Mouse (Mus musculus): ENCODE measurements around the gene Ermap. TPM values are rescaled to one million over a fixed set of nuclear protein-coding genes. Genes with fewer than 3 reads are reported as not detected.

The Ermap gene
- polyA plus RNA-seq, 1 experiment from 2014 or later = 1.4 TPM

DNA sequence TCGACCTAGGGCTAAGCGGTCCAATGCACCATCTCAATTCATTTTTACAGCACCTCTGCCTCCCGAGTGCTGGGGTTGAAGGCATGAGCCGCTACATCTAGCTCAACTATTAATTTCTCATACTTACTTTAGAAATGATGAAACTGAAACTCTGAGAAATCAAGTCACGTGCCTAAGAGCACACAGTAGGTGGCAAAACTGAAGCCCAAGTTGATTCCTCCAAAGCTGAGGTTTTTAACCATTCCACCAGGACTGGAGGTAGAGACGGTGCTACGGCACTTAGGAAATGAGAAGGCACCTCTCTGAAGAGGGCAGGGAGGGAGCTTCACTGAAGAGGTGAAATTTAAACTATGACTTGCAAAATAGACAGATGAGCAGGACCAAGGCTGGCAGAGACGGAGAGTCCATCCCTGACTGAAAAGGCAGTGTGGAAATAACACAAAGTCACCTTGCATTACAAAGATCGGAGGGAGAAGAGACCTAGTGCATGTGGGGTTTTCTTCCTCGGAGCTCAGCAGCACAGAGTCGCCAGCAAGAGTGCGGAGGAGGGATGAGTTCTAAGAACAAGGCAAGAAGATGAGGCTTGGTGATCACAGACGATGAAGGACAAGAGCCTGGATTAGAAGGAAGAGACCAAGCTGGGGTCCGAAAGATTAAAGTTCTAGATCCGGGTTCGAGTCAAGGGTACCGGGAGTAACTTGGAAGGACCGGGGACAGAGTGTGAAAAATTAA, 16.7 kb downstream of the Ermap start:
- H3K4me3 ChIP-seq (ENCODE audit: low read length) = peak overlapping the region; percentile 80
- peaks cover 10% of the 10 kb centered on the region for H3K4me1 ChIP-seq (ENCODE audit: insufficient read depth, low read length)
- peaks cover 18% of the 10 kb centered on the region for H3K36me3 ChIP-seq (ENCODE audit: insufficient read depth, low read length)
- no peaks in the 10 kb centered on the region for H3K27me3 ChIP-seq (ENCODE audit: insufficient read depth, low read length)
- ATAC-seq (ENCODE audit: low FRiP score, low TSS enrichment) = no peak
- peak overlapping the region; percentile 5; the same call in 1 of the 2 replicates for H3K27ac ChIP-seq (ENCODE audit: low read length)
- WGBS = 32% methylated on average over 18 of the region's 18 CpGs
- peak overlapping the region; percentile 77 for H3K4me2 ChIP-seq (replicated peaks; ENCODE audit: low read depth, low read length)
- H3K9ac ChIP-seq (replicated peaks; ENCODE audit: low read length) = peak overlapping the region; percentile 85
- H3K9me3 ChIP-seq (ENCODE audit: low read length) = no peaks in the 10 kb centered on the region

DNA sequence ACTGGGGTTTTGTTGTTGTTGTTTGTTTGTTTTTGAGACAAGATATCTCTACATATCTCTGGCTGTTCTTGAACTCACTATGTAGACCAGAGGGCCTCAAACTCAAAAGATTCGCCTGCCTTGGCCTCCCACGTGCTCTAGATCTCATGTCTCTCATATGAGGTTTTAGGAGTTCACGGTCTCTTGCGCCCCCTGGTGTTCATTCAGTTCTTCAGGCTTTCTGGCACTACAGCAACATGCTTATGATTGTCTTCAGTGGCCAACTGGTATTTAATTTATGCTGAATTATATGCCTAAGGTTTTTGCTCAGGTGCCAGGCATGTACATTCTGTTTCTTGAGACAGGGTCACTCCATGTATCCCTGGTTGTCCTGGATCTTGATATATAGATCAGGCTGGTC, 22.1 kb downstream of the Ermap start:
- 5% methylated on average over 4 of the region's 4 CpGs for whole genome bisulfite sequencing
- no peak for ATAC-seq (ENCODE audit: low FRiP score, low TSS enrichment)
- H3K27ac ChIP-seq (ENCODE audit: low read length) = no peak overlapping the region
- H3K36me3 ChIP-seq (ENCODE audit: insufficient read depth, low read length) = peaks cover 18% of the 10 kb centered on the region
- no peak overlapping the region for H3K4me2 ChIP-seq (replicated peaks; ENCODE audit: low read depth, low read length)
- peaks cover 2% of the 10 kb centered on the region for H3K4me1 ChIP-seq (ENCODE audit: insufficient read depth, low read length)
- no peaks in the 10 kb centered on the region for H3K27me3 ChIP-seq (ENCODE audit: insufficient read depth, low read length)
- no peak overlapping the region for H3K4me3 ChIP-seq (ENCODE audit: low read length)
- H3K9me3 ChIP-seq (ENCODE audit: low read length) = no peaks in the 10 kb centered on the region
- H3K9ac ChIP-seq (replicated peaks; ENCODE audit: low read length) = no peak overlapping the region

DNA sequence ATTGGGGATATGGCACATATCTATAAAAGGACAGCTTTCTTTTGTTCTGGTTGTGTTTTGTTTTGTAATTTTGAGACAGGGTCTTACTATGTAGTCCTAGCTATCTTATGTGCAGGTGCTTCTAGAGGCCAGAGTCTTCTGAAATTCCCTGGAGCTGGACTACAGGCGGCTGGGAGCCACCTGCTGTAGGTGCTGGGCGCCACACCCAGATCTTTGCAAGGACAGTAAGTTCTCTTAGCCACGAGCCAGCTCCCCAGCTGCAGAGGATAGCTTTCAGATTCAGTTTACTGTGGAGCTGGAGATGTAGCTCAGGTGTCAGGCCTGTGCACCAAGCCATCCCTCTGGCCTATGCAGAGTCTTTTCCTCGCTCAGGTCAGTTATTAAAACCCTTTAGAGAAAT, 22.7 kb downstream of the Ermap start:
- Histone ChIP-seq H3K4me3 (ENCODE audit: low read length) (no peak overlapping the region), H3K9me3 (ENCODE audit: low read length) (no peaks in the 10 kb centered on the region), H3K36me3 (ENCODE audit: insufficient read depth, low read length) (peaks cover 18% of the 10 kb centered on the region), H3K9ac (replicated peaks; ENCODE audit: low read length) (no peak overlapping the region), H3K27me3 (ENCODE audit: insufficient read depth, low read length) (no peaks in the 10 kb centered on the region), H3K27ac (ENCODE audit: low read length) (no peak overlapping the region), H3K4me2 (replicated peaks; ENCODE audit: low read depth, low read length) (no peak overlapping the region), H3K4me1 (ENCODE audit: insufficient read depth, low read length) (no peaks in the 10 kb centered on the region)
- no peak for ATAC-seq (ENCODE audit: low FRiP score, low TSS enrichment)
- WGBS = 83% methylated on average over 4 of the region's 4 CpGs

DNA sequence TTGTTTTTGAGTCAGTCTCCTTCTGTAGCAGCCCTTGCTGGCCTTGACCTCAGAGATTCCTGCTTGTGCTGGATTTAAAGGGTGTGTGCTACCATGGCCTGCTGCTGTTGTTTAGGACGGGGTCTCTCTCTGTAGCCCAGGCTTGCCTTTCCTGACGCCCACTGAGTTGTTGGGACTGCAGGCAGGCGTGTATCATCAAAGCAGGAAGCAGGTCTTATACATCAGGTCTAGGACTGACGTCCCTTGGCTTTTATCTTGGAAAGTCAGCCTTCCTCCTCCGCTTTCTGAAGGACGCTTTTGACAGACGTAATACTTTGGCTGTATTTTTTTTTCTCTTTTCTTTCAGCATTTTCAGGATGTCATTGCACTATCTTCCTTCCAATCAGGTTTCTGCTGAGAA, 23.9 kb downstream of the Ermap start:
- no peaks in the 10 kb centered on the region for H3K9me3 ChIP-seq (ENCODE audit: low read length)
- no peak overlapping the region for H3K4me2 ChIP-seq (replicated peaks; ENCODE audit: low read depth, low read length)
- no peak overlapping the region for H3K27ac ChIP-seq (ENCODE audit: low read length)
- no peaks in the 10 kb centered on the region for H3K4me1 ChIP-seq (ENCODE audit: insufficient read depth, low read length)
- no peak overlapping the region for H3K9ac ChIP-seq (replicated peaks; ENCODE audit: low read length)
- no peaks in the 10 kb centered on the region for H3K27me3 ChIP-seq (ENCODE audit: insufficient read depth, low read length)
- H3K36me3 ChIP-seq (ENCODE audit: insufficient read depth, low read length) = peaks cover 18% of the 10 kb centered on the region
- 61% methylated on average over 7 of the region's 7 CpGs for WGBS
- no peak overlapping the region for H3K4me3 ChIP-seq (ENCODE audit: low read length)
- ATAC-seq (ENCODE audit: low FRiP score, low TSS enrichment) = no peak

DNA sequence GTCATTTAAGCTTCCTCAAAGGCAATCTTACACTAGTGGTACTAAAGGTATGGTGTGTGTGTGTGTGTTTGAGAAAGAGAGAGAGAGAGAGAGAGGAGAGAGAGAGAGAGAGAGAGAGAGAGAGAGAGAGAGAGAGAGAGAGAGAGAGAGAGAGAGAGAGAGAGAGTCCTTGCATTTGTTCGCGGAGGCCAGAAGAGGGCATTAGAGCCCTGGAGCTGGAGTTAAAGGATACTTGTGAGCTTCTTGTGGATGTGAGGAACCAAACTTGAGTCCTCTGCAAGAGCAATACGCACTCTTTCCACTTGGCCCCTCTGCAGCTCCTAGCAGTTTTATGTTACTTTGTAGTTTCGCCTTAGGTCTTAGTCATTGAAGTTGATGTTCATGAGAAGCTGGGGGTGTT, 26.8 kb downstream of the Ermap start:
- 70% methylated on average over 4 of the region's 4 CpGs for WGBS
- ATAC-seq (ENCODE audit: low FRiP score, low TSS enrichment) = no peak
- H3K4me2 ChIP-seq (replicated peaks; ENCODE audit: low read depth, low read length) = no peak overlapping the region

DNA sequence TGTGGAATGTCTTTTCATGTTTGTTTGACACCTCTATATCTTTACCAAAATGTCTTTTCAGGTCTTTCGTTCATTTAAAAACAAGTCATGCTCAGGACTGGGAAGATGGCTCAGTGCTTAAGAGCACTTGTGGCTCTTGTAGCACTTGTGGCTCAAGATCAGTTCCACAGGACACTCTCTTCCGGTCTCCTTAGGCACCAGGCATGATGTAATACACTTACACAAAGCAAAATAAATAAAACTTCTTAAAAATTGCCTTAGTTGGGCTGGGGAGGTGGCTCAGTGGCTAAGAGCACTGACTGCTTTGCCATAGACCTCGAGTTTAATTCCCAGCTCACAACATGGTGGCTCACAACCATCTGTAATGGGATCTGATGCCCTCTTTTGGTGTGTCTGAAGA, 28.5 kb downstream of the Ermap start:
- no peak for ATAC-seq (ENCODE audit: low FRiP score, low TSS enrichment)
- Histone ChIP-seq H3K27me3 (ENCODE audit: insufficient read depth, low read length) (no peaks in the 10 kb centered on the region), H3K4me3 (ENCODE audit: low read length) (no peak overlapping the region), H3K9me3 (ENCODE audit: low read length) (no peaks in the 10 kb centered on the region), H3K36me3 (ENCODE audit: insufficient read depth, low read length) (no peaks in the 10 kb centered on the region), H3K4me1 (ENCODE audit: insufficient read depth, low read length) (no peaks in the 10 kb centered on the region), H3K9ac (replicated peaks; ENCODE audit: low read length) (no peak overlapping the region), H3K27ac (ENCODE audit: low read length) (no peak overlapping the region), H3K4me2 (replicated peaks; ENCODE audit: low read depth, low read length) (no peak overlapping the region)
- 58% methylated on average over 3 of the region's 3 CpGs for WGBS

More for the DNA sequence above, 26.8 kb downstream of the Ermap start:
- Histone ChIP-seq H3K4me1 (ENCODE audit: insufficient read depth, low read length) (no peaks in the 10 kb centered on the region), H3K36me3 (ENCODE audit: insufficient read depth, low read length) (no peaks in the 10 kb centered on the region), H3K27ac (ENCODE audit: low read length) (no peak overlapping the region), H3K9me3 (ENCODE audit: low read length) (no peaks in the 10 kb centered on the region), H3K27me3 (ENCODE audit: insufficient read depth, low read length) (no peaks in the 10 kb centered on the region), H3K9ac (replicated peaks; ENCODE audit: low read length) (no peak overlapping the region), H3K4me3 (ENCODE audit: low read length) (no peak overlapping the region)

DNA sequence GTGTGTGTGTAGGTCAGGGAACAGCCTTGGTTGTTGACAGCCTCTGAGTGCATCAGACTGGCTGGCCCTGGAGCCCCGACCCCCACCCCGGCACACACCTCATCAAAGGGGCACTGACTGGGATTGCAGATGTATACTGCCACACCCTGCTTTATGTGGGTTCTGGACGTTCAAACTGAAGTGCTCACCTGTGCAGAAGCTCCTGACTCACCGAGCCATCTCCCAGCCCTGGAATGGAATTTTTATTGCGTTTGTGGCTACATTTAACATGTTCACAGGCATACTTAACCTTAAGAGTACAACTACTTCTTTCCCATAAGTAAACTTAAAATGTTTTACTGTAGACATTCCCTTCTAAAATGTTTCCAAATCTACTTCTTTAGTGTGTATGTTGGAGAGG, 31.9 kb downstream of the Ermap start:
- no peak overlapping the region for H3K4me2 ChIP-seq (replicated peaks; ENCODE audit: low read depth, low read length)
- no peaks in the 10 kb centered on the region for H3K9me3 ChIP-seq (ENCODE audit: low read length)
- no peak overlapping the region for H3K9ac ChIP-seq (replicated peaks; ENCODE audit: low read length)
- H3K27me3 ChIP-seq (ENCODE audit: insufficient read depth, low read length) = no peaks in the 10 kb centered on the region
- WGBS = 69% methylated on average over 5 of the region's 5 CpGs
- ATAC-seq (ENCODE audit: low FRiP score, low TSS enrichment) = no peak
- no peaks in the 10 kb centered on the region for H3K4me1 ChIP-seq (ENCODE audit: insufficient read depth, low read length)
- H3K36me3 ChIP-seq (ENCODE audit: insufficient read depth, low read length) = no peaks in the 10 kb centered on the region
- no peak overlapping the region for H3K4me3 ChIP-seq (ENCODE audit: low read length)
- no peak overlapping the region for H3K27ac ChIP-seq (ENCODE audit: low read length)

DNA sequence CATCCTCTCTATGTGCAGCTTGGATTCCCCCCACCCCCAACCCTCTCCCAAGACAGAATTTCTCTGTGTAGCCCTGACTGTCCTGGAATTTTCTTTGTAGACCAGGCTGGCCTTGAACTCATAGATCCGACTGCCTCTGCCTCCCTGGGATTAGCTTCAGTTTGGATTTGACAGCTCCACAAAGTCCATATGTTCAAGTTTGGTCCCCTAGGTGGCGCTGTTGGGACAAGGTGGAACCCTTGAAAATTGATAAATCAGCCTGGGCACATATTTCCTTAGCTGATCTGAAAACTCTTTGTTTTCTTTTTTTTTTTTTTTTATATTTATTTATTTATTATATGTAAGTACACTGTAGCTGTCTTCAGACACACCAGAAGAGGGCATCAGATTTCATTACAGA, 32.6 kb downstream of the Ermap start:
- no peaks in the 10 kb centered on the region for H3K27me3 ChIP-seq (ENCODE audit: insufficient read depth, low read length)
- WGBS = 40% methylated on average over 2 of the region's 2 CpGs

DNA sequence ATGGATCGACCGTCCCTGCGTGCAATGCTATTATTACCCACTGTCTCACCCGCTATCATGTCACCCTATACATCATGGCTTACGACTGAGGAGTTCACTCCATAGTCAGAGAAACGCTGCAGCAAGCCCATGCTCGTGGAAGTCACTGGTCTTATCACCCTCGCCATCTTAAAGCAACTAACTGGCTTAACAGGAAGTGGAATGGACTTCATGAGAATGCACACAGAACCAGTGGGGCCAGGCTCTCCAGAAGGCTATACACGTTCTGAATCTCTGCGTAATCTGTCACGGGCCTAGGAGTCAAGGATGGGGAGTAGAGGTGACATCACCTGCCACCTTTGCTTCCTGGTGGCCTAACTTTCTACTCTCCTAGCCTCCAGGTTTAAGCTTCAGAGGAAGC, 41.1 kb downstream of the Ermap start:
- H3K9ac ChIP-seq (replicated peaks; ENCODE audit: low read length) = no peak overlapping the region
- WGBS = 69% methylated on average over 11 of the region's 11 CpGs

More for the DNA sequence above, 32.6 kb downstream of the Ermap start:
- no peak for ATAC-seq (ENCODE audit: low FRiP score, low TSS enrichment)
- Histone ChIP-seq H3K4me3 (ENCODE audit: low read length) (no peak overlapping the region), H3K4me1 (ENCODE audit: insufficient read depth, low read length) (no peaks in the 10 kb centered on the region), H3K9ac (replicated peaks; ENCODE audit: low read length) (no peak overlapping the region), H3K27ac (ENCODE audit: low read length) (no peak overlapping the region), H3K9me3 (ENCODE audit: low read length) (no peaks in the 10 kb centered on the region), H3K36me3 (ENCODE audit: insufficient read depth, low read length) (no peaks in the 10 kb centered on the region), H3K4me2 (replicated peaks; ENCODE audit: low read depth, low read length) (no peak overlapping the region)

DNA sequence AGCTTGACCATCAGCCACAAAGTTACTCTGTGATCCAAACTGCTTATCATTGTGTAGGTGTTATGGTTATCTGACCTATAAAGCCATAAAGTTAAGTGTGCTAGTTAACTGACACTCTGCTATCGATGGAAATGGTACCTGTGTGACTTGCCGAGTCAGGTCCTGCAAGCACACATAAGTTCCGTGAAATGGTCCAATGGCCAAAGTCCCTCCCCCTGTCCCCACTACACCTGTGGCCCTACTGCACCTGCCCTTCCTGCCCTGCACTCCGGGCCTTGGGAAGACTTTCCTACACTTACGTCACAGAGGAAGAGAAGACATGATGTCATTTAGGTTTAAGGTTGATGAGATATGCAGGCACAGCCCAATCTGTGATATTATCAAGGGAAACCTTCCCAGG, 42.5 kb downstream of the Ermap start:
- H3K4me1 ChIP-seq (ENCODE audit: insufficient read depth, low read length) = no peaks in the 10 kb centered on the region
- WGBS = 72% methylated on average over 5 of the region's 5 CpGs
- no peak for ATAC-seq (ENCODE audit: low FRiP score, low TSS enrichment)

More for the DNA sequence above, 41.1 kb downstream of the Ermap start:
- no peaks in the 10 kb centered on the region for H3K36me3 ChIP-seq (ENCODE audit: insufficient read depth, low read length)
- H3K27me3 ChIP-seq (ENCODE audit: insufficient read depth, low read length) = no peaks in the 10 kb centered on the region
- H3K4me3 ChIP-seq (ENCODE audit: low read length) = no peak overlapping the region
- H3K4me2 ChIP-seq (replicated peaks; ENCODE audit: low read depth, low read length) = no peak overlapping the region
- H3K27ac ChIP-seq (ENCODE audit: low read length) = no peak overlapping the region
- no peaks in the 10 kb centered on the region for H3K9me3 ChIP-seq (ENCODE audit: low read length)
- H3K4me1 ChIP-seq (ENCODE audit: insufficient read depth, low read length) = no peaks in the 10 kb centered on the region
- ATAC-seq (ENCODE audit: low FRiP score, low TSS enrichment) = no peak

More for the DNA sequence above, 42.5 kb downstream of the Ermap start:
- no peak overlapping the region for H3K4me3 ChIP-seq (ENCODE audit: low read length)
- no peak overlapping the region for H3K27ac ChIP-seq (ENCODE audit: low read length)
- H3K4me2 ChIP-seq (replicated peaks; ENCODE audit: low read depth, low read length) = no peak overlapping the region
- no peaks in the 10 kb centered on the region for H3K36me3 ChIP-seq (ENCODE audit: insufficient read depth, low read length)
- no peaks in the 10 kb centered on the region for H3K9me3 ChIP-seq (ENCODE audit: low read length)
- H3K27me3 ChIP-seq (ENCODE audit: insufficient read depth, low read length) = no peaks in the 10 kb centered on the region
- no peak overlapping the region for H3K9ac ChIP-seq (replicated peaks; ENCODE audit: low read length)

All from kidney, embryonic 16.5 days (tissue).